Mouse (Mus musculus): ENCODE results near the gene Bex6.

DNA sequence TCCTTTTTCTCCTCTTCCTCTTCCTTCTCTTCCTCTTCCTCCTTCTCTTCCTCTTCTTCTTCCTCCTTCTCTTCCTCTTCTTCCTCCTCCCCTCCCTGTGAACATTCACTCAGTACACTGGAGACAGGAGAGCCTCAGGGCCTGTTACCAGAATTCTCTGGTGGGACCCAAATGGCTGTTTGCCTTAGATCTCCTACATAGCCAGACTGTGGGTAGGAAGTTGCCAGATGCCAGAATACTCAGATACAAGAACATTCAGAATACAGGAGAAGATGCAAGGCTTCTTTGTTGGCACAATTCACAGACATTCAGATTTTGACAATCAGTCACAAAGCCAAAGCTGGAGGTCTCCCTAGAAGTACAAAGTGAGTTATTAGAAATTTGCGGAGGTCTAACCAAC, 40.7 kb upstream of the Bex6 start:
- TF ChIP-seq POLR2A (IDR thresholded peaks at IDR 0.05; ENCODE audit: low read depth, low read length), result no peak
- TF ChIP-seq CTCF (IDR thresholded peaks at IDR 0.05; ENCODE audit: extremely low read depth, insufficient read length, insufficient replicate concordance, low read depth, low read length), result no peak
